Mouse (Mus musculus) large intestine, adult 2 months (tissue): ENCODE measurements around the gene Cd47. TPM values are rescaled to one million over a fixed set of nuclear protein-coding genes. Genes with fewer than 3 reads are reported as not detected.

Experiments used
- DNase-seq: peaks from one replicate; pipeline ENCODE4 v3.0.0-alpha.2; 2012; ENCODE audit warnings: low read depth, low spot score
- WGBS: fragments of 180-500 bp; shearing (Covaris S2); methylation state at CpG from one replicate; pipeline ENCODE4 v1.1.7; 2018; 5-methylcytosine and 5-hydroxymethylcytosine counted together
- polyA plus RNA-seq: library from polyadenylated mRNA; depleted of rRNA; stranded (reverse); fragments of >200 nt; gene quantifications from 2 replicates; pipeline ENCODE4 v1.2.3, GENCODE M21; 2012

Cd47 gene
- polyA plus RNA-seq, 1 experiment, result 57.3 TPM

DNA sequence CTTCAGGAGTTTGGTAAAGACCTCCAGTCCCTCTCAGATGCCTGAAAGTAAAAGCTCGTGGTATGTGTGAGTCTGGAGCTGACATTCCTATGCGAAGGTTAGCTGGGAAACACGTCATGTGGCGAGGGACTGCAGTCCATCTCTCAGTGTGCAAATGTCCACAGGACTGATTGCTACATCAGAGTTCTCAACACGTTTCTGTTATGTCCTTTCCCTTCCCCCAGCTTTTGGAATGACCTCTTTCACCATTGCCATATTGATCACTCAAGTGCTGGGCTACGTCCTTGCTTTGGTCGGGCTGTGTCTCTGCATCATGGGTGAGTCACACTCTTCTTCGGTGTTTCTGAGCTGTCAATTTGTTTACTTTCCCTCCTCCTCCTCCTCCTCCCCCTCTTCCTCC, 95.8 kb downstream of the Cd47 start:
- no peak for DNase-seq
- 73% methylated on average over 8 of the region's 8 CpGs for WGBS

DNA sequence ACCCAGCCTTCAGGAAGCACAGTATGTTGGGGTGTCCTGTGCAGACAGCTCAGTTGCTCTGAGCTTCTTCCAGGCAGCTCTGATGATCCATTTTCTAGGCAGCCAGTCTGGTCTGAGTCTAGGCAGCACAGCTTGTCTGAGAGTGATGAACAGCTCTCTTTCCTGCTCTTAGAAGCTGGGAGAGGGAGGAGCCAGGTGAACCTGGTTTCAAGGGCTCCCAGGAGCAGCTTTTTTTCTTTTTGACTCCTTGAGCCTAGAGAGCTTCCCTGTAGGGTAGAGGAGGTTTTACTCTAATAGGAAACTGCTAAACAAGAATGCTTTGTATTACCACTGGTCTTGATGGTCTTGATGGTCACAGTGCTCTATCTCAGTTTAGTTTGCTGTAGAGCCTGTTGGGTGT, 101.1 kb downstream of the Cd47 start:
- no peak for DNase-seq

DNA sequence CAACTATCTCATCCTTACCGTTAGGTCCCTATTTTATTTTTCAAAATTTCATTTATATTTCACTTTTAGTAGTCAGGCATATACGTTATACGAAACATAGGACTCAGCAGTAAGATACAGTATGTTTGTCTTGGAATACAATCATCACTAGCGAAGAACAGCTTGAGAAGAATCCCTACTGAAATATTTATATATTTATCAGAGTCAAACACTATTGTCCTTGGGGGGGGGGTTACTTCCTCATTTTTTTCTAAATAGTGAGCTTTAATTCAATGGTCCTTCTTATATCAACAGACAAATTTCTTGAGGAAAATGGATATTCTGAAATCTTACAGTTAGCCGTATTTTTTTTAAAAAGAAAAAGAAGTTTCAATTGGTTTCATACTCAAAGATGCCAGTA, 101.8 kb downstream of the Cd47 start:
- no peak for DNase-seq
- WGBS, result 97% methylated on average over 5 of the region's 5 CpGs

DNA sequence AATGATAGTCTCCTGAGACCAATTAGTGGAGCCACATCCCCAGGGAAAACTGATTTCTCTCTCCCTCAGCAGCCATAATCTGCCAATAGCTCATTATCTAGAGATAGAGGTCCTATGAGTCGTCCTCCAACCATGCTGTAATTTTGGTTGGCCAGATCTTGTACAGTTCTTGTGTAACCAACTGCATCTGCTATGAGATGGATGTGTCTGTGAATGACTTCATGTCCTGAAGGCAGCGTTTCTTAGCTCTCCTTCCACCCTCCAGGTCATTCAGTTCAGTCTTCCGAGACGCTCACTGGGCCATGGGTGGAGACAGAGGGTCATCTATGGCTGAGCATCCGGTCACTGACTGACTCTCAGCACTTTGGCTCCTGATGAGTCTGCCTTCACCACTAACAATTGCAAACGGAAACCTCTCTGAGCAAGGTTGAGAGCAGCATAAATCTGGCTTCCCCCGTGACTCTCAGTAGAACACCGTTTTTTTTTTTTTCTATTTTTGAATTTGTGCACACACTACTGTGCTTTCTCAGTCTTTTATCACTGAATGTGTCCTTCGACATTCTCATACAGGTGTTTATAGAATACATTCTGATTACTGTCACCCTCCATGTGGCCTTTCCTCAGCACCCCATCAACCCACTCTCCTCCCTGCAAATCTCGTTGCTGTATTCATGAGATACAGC, 104.1 kb downstream of the Cd47 start:
- DNase-seq, result no peak
- 81% methylated on average over 10 of the region's 10 CpGs for WGBS

DNA sequence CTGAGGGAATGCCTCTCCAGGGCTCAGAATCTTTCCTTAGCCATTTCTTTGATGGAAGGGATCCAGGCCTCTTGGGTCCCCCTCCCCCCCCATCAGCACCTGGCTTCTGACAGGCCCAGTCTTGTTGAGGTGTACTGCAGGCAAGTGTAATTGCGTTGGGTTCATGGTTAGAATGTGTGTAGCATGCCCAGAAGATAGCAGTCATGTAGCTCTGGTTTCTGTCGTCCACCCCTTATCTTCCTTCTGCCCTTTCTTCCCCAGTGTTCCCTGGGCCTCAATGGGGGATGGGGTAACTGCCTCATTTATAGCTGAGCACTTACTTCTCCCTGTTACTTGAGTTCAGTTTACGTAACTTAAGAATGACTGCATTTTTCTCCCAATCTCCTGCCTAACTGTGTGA, 104.7 kb downstream of the Cd47 start:
- whole genome bisulfite sequencing, result 82% methylated on average over 3 of the region's 3 CpGs
- DNase-seq, result no peak

DNA sequence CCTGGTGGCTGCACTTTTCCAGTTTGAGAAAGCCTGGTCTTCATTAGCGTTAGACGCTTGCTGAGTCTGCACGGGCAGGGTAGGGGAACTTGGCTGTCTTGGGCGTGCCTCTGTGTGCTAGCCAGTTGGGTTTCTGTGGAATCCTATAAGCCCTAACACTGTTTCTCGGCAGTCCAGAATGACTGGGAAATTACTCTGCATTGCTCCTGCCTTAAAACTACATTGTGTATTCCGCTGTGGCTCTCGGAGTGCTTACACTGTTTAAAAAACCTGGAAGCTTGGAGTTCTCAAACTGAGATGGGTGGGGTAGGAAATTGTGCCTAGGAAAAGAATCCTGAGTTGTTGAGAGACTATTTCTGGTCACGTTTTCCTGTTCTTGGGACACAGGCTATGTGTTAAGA, 105.3 kb downstream of the Cd47 start:
- 51% methylated on average over 8 of the region's 8 CpGs for WGBS
- DNase-seq, result no peak

DNA sequence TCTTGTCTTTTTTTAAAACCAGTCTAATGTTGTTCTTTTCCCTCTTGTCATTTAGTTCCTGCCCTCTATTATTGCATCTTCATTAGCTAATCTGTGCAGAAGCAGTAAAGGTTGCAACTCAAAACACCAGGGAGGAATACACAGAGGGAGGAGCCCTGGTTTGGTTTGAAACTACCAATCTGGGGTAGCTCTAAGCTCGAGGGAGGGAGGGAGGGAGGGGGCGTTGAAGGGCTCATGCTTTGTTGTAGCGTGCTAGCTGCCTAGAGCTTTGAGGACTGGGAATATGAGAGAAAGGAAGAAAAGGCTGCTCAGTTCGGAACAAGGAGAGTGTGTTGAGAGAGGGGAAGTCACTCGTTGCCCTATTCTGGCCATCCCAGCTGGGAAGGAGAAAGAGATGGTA, 105.7 kb downstream of the Cd47 start:
- no peak for DNase-seq
- 66% methylated on average over 5 of the region's 5 CpGs for WGBS

DNA sequence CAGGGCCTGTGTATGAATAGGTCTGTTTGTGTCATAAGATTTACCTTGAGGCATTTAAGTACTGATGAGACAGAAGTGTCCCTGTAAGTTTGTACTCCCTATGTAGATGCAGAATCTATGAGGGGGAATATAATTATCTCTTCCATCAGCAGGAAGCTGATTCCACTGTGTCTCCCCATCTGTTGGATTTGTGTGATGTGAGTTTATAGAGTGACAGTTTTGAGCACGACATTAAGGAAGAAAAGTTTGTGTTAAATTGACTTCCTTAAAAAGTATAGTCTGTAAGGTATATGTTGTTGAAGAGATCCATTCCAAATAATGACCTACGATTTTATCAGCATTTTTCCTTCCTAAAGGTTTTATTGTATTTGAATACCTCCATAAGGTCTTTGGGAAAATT, 106.6 kb downstream of the Cd47 start:
- WGBS, result 64% methylated on average over 2 of the region's 2 CpGs

DNA sequence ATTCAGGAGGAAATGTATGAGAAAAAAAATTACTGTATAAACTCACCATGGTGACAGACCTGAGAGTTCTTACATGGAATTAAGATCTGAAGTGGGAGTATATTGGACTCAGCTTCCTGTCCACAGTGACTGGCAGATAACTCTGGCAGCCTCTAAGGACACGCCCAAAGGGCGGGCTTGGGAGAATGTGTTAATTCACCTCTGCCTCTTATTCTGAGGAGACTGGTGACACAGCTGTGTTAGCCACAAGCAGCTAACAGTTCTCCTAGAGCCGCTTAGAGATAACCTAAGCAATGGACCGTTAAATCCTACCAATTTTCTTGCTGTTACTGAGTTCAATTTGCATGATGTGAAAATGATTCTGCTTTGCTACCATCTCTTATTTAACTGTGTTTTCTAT, 107.0 kb downstream of the Cd47 start:
- WGBS, result 35% methylated on average over 4 of the region's 4 CpGs
- peak; percentile 31 for DNase-seq

More for the DNA sequence above, 106.6 kb downstream of the Cd47 start:
- DNase-seq, result no peak

DNA sequence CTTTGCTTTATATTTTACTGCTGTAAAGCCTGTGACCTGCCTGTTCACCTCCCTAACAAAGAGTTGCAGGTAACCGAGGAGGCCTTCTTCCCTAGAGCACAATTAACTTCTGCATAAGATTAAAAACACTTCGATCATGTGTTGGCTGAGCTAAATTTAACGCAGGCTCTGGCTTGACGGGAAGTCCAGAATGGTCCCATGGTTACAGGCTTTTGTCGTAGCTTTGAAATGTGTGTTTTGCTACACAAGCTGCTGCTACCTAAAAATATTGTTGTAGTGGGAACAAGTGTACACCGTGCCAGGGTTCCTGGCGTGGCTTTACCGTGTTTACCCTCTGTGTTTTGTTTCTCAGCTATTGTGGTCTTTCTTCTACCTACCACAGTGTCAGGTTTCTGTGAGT, 109.2 kb downstream of the Cd47 start:
- no peak for DNase-seq
- 79% methylated on average over 8 of the region's 8 CpGs for WGBS

DNA sequence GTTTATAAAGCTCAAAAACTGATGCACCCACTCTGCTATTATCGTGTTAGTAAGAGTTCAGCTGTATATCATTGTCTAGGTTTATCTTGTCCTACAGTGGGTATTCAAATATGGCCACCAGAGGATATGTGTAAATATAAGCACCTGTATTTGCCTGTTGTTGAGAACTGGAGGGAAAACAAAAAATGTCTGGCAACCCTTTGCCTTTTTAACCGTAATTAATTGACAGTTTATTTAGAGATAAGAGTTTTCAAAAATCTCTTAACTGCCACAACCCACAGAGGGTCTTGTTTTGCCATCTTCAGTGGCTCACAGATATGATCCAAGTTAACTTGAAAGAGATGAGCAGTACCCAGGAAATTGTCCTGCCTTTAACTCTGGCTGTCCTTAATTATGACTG, 113.8 kb downstream of the Cd47 start:
- WGBS, result 82% methylated on average over 2 of the region's 2 CpGs
- DNase-seq, result no peak

DNA sequence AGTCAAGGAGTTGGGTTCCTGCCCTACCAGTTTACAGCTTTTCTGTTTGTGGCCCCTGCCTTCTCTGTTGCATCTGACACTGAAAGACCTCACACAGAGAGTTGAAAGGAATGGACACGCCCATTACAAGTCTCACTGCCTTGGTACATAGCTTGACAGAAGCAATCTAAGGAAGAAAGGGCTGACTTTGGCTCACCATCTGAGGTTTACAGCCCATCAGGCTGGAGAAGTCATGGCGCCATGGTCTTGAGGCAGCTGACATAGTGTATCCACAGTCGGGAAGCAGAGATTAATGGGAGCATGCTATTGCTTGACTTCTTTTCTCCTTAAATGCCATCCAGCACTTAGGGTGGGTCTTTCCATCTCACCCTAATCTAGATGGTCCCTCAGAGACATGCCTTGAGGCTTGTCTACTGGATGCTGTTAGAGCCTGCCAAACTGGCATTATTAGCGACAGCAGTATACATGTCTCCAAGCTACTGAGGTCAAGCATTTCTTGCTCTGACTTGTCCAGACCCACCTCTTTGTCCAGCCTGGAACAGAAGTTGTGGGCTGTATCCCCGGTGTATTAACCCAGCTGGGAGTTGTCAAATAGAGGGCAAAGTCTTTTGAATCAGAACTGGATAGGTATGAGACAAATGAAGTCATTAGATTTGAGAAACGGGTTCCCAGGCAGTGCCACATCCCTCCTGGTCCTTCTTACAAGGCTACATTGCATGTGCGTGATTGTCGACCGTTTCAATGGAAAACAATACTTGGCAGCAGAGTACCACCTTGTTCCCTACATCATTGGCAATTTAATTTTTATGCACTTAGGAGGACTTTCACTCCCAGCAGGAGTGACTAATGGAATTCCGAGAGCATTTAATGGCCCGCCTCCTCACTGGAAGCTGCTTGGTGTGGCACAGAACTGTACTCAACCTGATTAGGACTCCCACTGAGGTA, 115.5 kb downstream of the Cd47 start:
- DNase-seq, result no peak
- WGBS, result 82% methylated on average over 11 of the region's 11 CpGs

DNA sequence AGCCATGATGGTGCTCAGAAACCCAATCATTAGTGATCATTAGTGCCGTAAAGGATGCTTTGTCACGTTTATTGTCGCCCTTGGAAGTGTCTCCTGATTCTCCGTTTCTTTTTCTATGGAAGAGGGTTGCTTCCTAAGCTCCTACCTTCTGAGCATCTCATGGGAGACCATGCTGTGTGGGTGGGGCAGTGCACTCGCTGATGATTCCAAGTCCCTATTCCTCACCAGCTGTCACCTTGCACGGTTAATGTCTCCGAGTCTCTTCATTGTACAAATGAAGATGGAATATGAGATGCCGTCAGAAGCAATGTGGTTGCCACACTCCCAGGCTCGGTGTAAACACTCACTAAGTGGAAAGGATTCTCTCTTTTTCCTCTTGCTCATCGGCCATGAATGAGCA, 119.9 kb downstream of the Cd47 start:
- no peak for DNase-seq
- WGBS, result 90% methylated on average over 10 of the region's 10 CpGs

DNA sequence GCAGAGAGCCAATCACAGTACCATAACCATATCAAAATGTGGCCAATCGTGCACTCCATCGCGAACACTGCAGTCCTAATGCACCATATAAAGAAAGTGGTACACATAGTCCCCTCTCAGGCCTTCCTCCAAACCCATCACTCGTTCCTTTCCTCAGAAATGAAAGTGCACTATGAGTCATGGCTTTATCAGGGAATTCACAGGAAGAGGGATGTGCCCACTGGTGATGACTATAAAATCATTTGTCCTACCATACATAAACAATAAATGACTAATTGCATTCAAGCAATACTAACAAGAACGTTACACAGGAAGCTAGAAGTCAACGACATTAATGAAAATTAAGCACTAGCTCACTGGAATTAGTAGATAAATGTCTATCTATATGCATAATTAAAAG, 121.3 kb downstream of the Cd47 start:
- 70% methylated on average over 6 of the region's 6 CpGs for WGBS
- DNase-seq, result no peak

DNA sequence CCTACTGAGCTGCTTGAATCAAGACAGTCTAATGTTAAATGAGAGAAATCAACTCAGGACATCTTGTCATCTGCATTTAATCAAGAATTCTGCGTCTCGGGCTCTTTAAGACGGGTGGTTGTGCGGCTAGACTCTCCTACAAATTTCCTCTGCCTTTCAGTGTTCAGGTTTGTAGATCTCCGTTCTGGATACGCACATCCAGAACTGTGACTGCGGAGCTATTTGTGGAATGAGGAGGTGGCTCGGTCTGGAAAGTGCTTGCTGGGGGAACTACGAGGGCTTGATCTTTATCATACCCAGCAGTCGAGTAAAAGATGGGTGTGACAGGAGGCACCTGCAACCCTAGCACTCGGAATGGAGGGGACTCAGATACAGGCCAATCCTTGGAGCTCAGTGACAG, 121.8 kb downstream of the Cd47 start:
- 77% methylated on average over 11 of the region's 11 CpGs for WGBS
- DNase-seq, result no peak

DNA sequence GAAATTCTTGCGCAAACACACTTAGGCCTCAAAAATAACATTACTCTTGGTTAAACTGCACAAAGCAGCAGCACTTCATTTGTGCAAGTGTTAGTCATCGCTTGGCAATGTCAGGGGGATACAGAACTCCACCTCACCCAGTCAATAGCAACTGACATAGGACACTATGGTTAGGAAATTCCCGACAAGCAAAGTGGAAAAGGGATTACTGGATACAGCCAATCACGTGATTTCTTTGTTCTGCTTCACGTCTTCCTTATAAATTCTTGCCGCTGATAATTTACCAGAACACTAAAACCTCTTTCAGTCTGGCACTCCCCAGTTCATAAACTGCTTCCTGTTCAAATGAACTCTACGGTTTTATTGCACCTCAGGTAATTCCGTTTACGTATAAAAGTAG, 123.4 kb downstream of the Cd47 start:
- WGBS, result 16% methylated on average over 9 of the region's 9 CpGs
- DNase-seq, result peak; percentile 65

DNA sequence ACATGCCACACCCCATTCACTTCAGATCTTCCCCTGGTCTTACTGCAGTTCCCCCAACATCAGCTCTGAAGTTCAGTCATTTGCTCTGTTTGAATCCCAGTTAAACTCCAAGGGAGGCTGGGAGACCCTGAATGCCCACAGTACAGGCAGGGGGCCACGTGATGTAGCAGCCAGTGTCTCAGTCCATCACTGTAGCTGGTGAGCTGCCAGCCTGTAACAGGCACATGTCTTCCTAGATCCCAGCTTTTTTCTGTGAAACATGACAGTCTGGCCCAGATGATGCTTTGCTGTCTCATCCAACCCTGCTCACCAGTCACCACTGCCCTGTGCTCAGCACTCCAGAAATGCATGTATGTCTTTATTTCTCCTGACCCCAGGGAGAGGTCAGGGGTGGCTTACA, 124.6 kb downstream of the Cd47 start:
- WGBS, result 97% methylated on average over 1 of the region's 1 CpGs
- DNase-seq, result no peak

DNA sequence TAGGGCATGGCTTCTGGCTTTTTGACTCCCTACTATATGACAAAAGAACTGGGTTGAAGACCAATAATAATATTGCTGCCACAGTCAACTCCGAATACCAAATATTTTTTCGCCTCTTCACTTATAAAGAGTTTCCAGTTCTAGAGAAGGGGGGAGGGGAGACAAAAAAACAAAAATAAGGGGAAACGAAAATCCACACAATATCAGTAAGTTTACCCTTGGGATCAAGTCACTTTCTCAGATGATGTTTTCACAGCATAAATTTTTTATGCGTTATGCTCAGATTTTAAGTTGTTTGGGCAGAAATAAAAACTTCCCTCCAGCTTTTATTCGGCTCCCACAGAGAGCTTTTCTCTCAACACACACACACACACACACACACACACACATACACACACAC, 132.9 kb downstream of the Cd47 start:
- WGBS, result 79% methylated on average over 5 of the region's 5 CpGs

DNA sequence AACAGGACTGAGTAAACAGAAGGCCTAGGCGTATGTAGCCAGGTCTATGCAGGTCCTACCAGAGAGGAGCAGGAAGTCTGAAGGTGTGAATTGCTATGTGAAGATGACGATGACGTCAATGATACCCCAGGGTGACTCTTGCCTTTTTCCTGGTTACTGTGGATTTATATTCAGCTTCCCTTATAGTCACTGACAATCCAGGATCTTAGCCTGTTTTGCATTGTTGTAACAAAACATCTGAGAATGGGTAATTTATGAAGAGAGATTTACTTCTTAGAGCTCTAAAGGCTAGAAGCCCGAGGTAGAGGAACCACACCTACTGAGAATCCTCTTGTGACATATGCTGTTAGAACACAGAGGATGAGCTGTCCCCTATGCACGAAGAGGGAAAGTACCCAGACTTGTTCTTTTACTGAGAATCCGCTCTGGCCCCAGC, 135.7 kb downstream of the Cd47 start:
- 70% methylated on average over 6 of the region's 6 CpGs for WGBS
- DNase-seq, result no peak

More for the DNA sequence above, 132.9 kb downstream of the Cd47 start:
- DNase-seq, result no peak

DNA sequence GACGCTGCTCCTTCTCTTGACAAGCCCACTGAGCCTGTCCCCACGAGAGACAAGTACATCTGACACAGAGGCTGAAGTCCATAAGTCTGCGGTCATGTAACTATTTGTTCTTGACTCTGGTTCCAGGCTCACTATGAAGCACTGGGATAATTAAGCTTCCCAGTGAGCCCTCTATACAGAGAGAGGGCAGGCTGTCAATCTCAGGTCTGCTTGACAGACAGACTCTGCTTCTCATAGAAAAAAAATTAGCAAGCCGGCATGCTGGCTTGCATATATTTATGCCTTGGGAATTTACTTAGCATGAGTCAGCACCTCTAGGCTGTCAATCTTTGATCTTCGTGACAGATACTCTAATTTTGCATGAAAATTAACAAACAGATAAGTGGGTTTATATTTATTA, 136.5 kb downstream of the Cd47 start:
- 38% methylated on average over 5 of the region's 5 CpGs for WGBS
- DNase-seq, result no peak
